Mouse (Mus musculus): ENCODE data around the gene Rps6kc1. TPM values are rescaled to one million over a fixed set of nuclear protein-coding genes. Genes with fewer than 3 reads are reported as not detected.

Gene Rps6kc1
- polyA plus RNA-seq, 1 experiment = 0.08 TPM

DNA sequence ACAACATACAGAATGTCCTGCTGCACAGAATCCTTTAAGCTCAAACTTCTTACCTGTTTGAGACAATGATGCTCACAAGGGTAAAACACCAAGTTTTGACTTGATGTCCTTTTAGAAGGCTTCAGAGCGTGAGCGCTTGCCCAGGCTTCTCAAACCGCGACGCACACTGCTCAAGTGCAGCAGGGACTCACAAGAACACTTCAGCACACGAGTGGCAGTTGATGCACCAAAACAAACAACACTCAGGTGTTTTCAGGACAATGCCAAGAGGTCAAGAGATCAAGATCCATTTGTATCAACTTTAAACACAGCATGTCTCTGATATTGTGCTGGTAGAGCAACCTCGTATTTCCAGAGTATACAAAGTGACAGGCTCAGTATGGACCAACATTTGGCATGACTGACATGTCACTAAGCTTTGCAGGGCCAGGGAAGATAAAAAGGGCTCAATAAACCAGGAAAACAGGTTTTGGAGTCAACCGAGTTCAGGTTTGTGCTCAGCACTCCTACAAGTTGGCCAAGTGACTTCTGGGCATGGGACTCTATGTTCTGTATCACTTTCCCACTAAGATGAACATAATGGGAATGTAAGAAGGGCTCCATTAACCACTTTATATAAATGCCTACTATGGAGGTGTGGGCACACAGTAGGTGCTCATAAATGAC lies 78.5 kb downstream of the Rps6kc1 start:
- Histone ChIP-seq H3K36me3 (ENCODE audit: control insufficient read depth) (peaks cover 6% of the 10 kb centered on the region), H3K4me1 (ENCODE audit: control insufficient read depth) (no peaks in the 10 kb centered on the region), H3K4me3 (replicated peaks) (no peak overlapping the region), H3K9me3 (ENCODE audit: control insufficient read depth, low read length) (no peaks in the 10 kb centered on the region), H3K27me3 (ENCODE audit: control insufficient read depth) (no peaks in the 10 kb centered on the region)
- TF ChIP-seq GATA1 (IDR thresholded peaks at IDR 0.05; ENCODE audit: low read length) (no peak), TAL1 (IDR thresholded peaks at IDR 0.05; ENCODE audit: low read length) (no peak)

DNA sequence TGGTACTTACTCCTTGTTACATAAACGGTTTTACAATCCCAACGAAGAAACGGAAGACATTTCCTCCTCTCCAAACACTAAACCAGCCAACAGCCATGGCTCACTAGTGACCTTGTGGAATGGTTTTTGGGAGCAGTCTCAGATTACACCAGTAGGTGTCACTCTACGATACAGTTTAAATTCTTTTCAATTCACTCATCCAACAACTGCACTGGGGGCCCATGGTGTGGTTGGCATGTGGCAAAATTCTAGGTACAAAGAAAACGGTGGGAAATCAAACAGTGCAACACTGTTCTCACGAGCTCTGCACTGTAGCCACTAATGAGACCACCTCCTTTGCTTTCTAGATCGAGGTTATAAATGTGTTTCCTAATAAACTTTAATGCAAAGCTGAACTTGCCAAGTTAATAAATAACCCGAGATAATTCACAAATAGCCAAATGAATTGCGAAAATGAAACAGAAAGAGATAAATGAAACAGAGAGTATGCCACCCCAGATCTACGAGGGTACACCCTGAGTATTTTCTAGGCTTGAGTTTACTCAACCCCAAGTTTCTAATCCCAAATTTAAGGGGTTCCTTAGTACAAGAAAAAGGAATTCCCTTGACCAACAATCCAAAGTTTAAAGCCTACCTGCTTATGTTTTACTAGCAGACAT lies 79.6 kb downstream of the Rps6kc1 start:
- Histone ChIP-seq H3K9me3 (ENCODE audit: control insufficient read depth, low read length) (no peaks in the 10 kb centered on the region), H3K36me3 (ENCODE audit: control insufficient read depth) (peaks cover 10% of the 10 kb centered on the region), H3K27me3 (ENCODE audit: control insufficient read depth) (no peaks in the 10 kb centered on the region), H3K4me1 (ENCODE audit: control insufficient read depth) (no peaks in the 10 kb centered on the region), H3K4me3 (replicated peaks) (no peak overlapping the region)
- TF ChIP-seq GATA1 (IDR thresholded peaks at IDR 0.05; ENCODE audit: low read length) = no peak
- no peak for TF ChIP-seq TAL1 (IDR thresholded peaks at IDR 0.05; ENCODE audit: low read length)

DNA sequence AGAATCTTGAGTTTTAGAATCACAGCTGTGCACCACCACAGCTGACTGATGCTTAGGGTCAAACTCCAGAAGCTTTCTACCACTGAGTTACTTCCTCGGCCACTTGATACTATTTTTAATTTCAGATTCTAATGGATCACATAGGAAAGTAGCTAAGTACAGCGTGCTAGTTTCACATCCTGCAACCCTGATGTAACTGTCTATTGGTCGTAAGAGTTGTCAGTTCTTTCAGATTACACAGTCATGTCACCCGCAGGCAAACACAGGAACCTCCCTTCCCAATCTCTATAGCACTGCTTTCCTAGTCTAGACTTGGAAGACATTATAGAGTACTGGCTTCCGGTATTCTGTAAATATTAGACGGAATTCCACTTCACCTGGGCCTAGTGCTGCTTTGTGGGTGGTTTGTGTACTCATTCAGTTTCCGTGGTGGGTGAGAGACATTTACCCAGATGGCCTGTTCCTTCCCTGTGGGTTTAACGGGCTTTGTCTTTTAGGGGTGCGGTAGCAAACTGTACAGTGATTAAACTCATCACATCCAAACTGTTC lies 85.0 kb downstream of the Rps6kc1 start:
- Histone ChIP-seq H3K4me3 (replicated peaks) (no peak overlapping the region), H3K36me3 (ENCODE audit: control insufficient read depth) (peaks cover 10% of the 10 kb centered on the region), H3K9me3 (ENCODE audit: control insufficient read depth, low read length) (no peaks in the 10 kb centered on the region), H3K4me1 (ENCODE audit: control insufficient read depth) (no peaks in the 10 kb centered on the region), H3K27me3 (ENCODE audit: control insufficient read depth) (no peaks in the 10 kb centered on the region)
- no peak for TF ChIP-seq TAL1 (IDR thresholded peaks at IDR 0.05; ENCODE audit: low read length)
- no peak for TF ChIP-seq GATA1 (IDR thresholded peaks at IDR 0.05; ENCODE audit: low read length)

DNA sequence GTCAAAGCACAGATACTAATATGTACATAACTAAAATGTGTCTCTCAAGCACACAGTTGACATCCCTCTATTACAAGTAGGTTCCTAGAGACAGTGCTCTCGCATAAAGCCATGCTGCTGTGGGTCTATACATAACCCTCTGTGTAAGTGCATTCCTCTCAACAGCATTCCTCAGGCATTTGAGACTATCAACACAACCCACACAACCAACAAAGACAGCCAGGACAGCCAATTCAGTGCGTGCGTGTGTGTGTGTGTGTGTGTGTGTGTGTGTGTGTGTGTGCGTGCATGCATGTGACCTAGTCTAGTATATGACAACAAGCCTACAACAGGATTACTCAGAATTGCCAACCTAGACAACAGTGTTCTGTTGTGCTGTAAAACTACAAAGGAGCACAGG lies 87.8 kb downstream of the Rps6kc1 start:
- no peak for TF ChIP-seq GATA1 (IDR thresholded peaks at IDR 0.05; ENCODE audit: low read length)
- no peak for TF ChIP-seq TAL1 (IDR thresholded peaks at IDR 0.05; ENCODE audit: low read length)
- Histone ChIP-seq H3K36me3 (ENCODE audit: control insufficient read depth) (peaks cover 4% of the 10 kb centered on the region; the same call in 1 of the 2 replicates), H3K4me3 (replicated peaks) (no peak overlapping the region), H3K4me1 (ENCODE audit: control insufficient read depth) (no peaks in the 10 kb centered on the region), H3K27me3 (ENCODE audit: control insufficient read depth) (no peaks in the 10 kb centered on the region), H3K9me3 (ENCODE audit: control insufficient read depth, low read length) (no peaks in the 10 kb centered on the region)

DNA sequence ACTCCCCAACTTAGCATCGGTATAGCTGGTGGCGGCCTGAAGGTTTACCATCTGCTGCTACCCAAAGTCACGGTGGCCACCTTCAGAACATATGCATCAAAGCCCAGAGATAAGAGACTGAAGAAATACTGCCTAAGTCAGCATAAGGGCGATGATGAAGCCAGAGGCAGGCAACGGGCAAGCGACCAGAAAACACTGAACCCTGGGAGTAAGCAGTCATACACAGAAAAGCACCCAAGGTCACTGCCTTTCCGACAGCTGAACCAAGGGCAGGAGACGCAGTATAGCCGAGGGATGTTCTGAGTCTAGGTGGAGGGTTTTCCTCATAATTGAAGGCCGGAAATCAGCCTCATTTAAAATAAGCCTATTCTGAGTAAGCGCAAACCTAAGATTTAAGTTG lies 95.4 kb downstream of the Rps6kc1 start:
- TF ChIP-seq TAL1 (IDR thresholded peaks at IDR 0.05; ENCODE audit: low read length) (no peak), GATA1 (IDR thresholded peaks at IDR 0.05; ENCODE audit: low read length) (no peak)
- no peaks in the 10 kb centered on the region for H3K9me3 ChIP-seq (ENCODE audit: control insufficient read depth, low read length)
- H3K4me3 ChIP-seq (replicated peaks) = no peak overlapping the region
- H3K4me1 ChIP-seq (ENCODE audit: control insufficient read depth) = no peaks in the 10 kb centered on the region
- H3K36me3 ChIP-seq (ENCODE audit: control insufficient read depth) = no peaks in the 10 kb centered on the region
- H3K27me3 ChIP-seq (ENCODE audit: control insufficient read depth) = no peaks in the 10 kb centered on the region

DNA sequence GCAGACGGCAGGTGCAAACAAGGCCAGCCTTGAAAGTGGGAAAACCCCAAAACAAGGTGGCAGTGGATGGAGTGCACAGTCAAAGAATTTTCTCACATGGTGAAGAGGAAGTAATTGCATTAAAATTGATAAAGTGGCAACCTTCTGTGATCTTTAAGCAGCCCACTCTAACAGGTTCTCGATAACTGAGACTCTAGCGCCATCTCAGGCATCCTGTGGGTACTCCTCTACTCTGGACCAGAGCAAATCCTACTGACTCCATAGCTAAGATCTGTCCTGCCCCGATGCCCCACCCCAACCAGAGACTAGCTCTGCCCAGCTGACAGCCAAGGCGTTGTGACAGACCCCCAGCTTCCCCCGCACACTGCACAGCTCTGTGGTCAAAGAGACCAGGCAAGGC lies 101.2 kb downstream of the Rps6kc1 start:
- no peaks in the 10 kb centered on the region for H3K4me1 ChIP-seq (ENCODE audit: control insufficient read depth)
- peaks cover 10% of the 10 kb centered on the region for H3K36me3 ChIP-seq (ENCODE audit: control insufficient read depth)
- no peak for TF ChIP-seq GATA1 (IDR thresholded peaks at IDR 0.05; ENCODE audit: low read length)
- no peak for TF ChIP-seq TAL1 (IDR thresholded peaks at IDR 0.05; ENCODE audit: low read length)
- H3K9me3 ChIP-seq (ENCODE audit: control insufficient read depth, low read length) = no peaks in the 10 kb centered on the region
- no peak overlapping the region for H3K4me3 ChIP-seq (replicated peaks)
- no peaks in the 10 kb centered on the region for H3K27me3 ChIP-seq (ENCODE audit: control insufficient read depth)

DNA sequence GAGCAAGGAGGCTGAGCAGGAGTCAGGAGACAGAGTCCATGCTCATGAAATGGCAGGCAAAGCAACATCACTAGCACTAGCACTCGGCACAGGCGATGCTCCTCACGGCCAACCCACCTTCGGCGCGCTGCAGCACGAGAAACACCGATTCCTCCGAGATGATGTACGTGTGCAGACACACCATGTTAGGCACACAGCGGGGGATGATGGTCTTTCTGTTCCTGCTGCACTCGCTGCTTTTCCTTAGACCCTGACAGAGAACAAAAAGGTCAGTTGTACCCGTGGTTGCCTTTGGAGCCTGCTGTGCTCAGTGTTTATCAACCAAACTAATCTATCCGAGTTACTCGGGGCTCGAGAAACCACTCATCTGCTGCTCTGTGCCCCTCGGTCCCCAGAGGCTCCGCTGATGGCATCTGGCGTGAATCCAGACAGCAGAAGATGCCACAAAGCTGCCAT lies 102.8 kb downstream of the Rps6kc1 start:
- H3K36me3 ChIP-seq (ENCODE audit: control insufficient read depth) = peaks cover 10% of the 10 kb centered on the region
- H3K4me1 ChIP-seq (ENCODE audit: control insufficient read depth) = no peaks in the 10 kb centered on the region
- no peaks in the 10 kb centered on the region for H3K27me3 ChIP-seq (ENCODE audit: control insufficient read depth)
- TF ChIP-seq GATA1 (IDR thresholded peaks at IDR 0.05; ENCODE audit: low read length) (no peak), TAL1 (IDR thresholded peaks at IDR 0.05; ENCODE audit: low read length) (no peak)
- H3K4me3 ChIP-seq (replicated peaks) = no peak overlapping the region
- no peaks in the 10 kb centered on the region for H3K9me3 ChIP-seq (ENCODE audit: control insufficient read depth, low read length)

DNA sequence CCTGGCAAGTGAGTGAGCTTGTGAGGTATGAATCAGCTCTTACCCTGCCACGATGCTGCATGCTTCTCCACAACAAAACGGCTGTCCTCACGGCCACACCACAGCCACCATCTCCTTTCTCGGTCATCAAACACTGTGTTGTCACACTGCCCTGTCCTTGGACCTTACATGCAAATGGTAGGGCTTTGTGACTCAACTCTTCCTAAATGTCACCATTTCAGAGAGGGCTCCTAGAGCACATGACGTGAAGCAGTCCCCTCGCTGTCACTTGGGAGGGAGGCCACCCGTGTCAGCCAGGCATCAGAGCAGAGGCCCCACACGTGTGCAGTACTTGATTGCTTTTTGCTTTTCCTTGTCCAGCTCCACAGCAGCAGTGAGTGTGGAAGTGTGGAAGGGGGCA lies 104.8 kb downstream of the Rps6kc1 start:
- no peak for TF ChIP-seq TAL1 (IDR thresholded peaks at IDR 0.05; ENCODE audit: low read length)
- no peak for TF ChIP-seq GATA1 (IDR thresholded peaks at IDR 0.05; ENCODE audit: low read length)
- no peak overlapping the region for H3K4me3 ChIP-seq (replicated peaks)
- peaks cover 10% of the 10 kb centered on the region for H3K36me3 ChIP-seq (ENCODE audit: control insufficient read depth)
- H3K9me3 ChIP-seq (ENCODE audit: control insufficient read depth, low read length) = no peaks in the 10 kb centered on the region; the same call in 1 of the 2 replicates
- no peaks in the 10 kb centered on the region for H3K27me3 ChIP-seq (ENCODE audit: control insufficient read depth)
- H3K4me1 ChIP-seq (ENCODE audit: control insufficient read depth) = no peaks in the 10 kb centered on the region

DNA sequence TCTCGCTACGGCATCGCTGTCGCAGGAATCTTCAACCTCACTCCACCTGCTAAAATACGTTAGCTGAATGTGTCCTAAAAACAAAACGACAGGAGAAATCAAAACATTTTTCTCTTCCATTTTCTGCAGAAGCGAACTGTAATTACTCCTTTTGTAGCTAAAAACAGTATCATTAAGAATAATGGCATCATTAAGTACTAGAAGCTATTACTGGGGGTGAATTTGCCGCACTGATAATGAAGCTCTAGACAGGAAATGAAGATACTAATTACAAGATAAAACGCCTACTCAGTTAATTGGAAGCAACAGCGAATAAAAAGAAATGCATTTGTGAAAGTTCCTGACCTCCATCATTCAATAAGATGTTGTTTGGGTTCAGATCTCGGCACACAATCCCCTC lies 112.9 kb downstream of the Rps6kc1 start:
- TF ChIP-seq GATA1 (IDR thresholded peaks at IDR 0.05; ENCODE audit: low read length) (no peak), TAL1 (IDR thresholded peaks at IDR 0.05; ENCODE audit: low read length) (no peak)
- no peaks in the 10 kb centered on the region for H3K27me3 ChIP-seq (ENCODE audit: control insufficient read depth)
- H3K4me1 ChIP-seq (ENCODE audit: control insufficient read depth) = no peaks in the 10 kb centered on the region
- H3K9me3 ChIP-seq (ENCODE audit: control insufficient read depth, low read length) = no peaks in the 10 kb centered on the region; the same call in 1 of the 2 replicates
- H3K4me3 ChIP-seq (replicated peaks) = no peak overlapping the region
- peaks cover 17% of the 10 kb centered on the region for H3K36me3 ChIP-seq (ENCODE audit: control insufficient read depth)

Measured in erythroblast, embryonic 14.5 days (primary cell).